Mouse (Mus musculus): ENCODE measurements at regions not wholly inside any gene's neighbourhood (a gene's known extent, or its start where the extent isn't known, plus 50 kb on each side); places are given as distances from the start of the nearest gene placed in this dataset.

GRCm38 (mm10) chr8:35280741-35281140 lies 484.8 kb upstream of the Gm19410 start:
- ATAC-seq (replicated peaks; ENCODE audit: low FRiP score, low TSS enrichment, poor library complexity, severe bottlenecking): no peak

GRCm38 (mm10) chr8:35283366-35283765 lies 482.2 kb upstream of the Gm19410 start:
- no peak for ATAC-seq (replicated peaks; ENCODE audit: low FRiP score, low TSS enrichment, poor library complexity, severe bottlenecking)

GRCm38 (mm10) chr8:35289018-35289417 lies 476.6 kb upstream of the Gm19410 start:
- ATAC-seq (replicated peaks; ENCODE audit: low FRiP score, low TSS enrichment, poor library complexity, severe bottlenecking): no peak

GRCm38 (mm10) chr8:35289967-35290366 lies 475.6 kb upstream of the Gm19410 start:
- no peak for ATAC-seq (replicated peaks; ENCODE audit: low FRiP score, low TSS enrichment, poor library complexity, severe bottlenecking)

GRCm38 (mm10) chr8:35293437-35294126 lies 472.0 kb upstream of the Gm19410 start:
- no peak for ATAC-seq (replicated peaks; ENCODE audit: low FRiP score, low TSS enrichment, poor library complexity, severe bottlenecking)

- no peak for ATAC-seq (replicated peaks; ENCODE audit: low FRiP score, low TSS enrichment, poor library complexity, severe bottlenecking)
These were observed 468.7 kb upstream of the Gm19410 start for GRCm38 (mm10) chr8:35296936-35297335.

GRCm38 (mm10) chr8:35299088-35299487 lies 466.5 kb upstream of the Gm19410 start:
- no peak for ATAC-seq (replicated peaks; ENCODE audit: low FRiP score, low TSS enrichment, poor library complexity, severe bottlenecking)

GRCm38 (mm10) chr8:35300359-35300758 lies 465.2 kb upstream of the Gm19410 start:
- no peak for ATAC-seq (replicated peaks; ENCODE audit: low FRiP score, low TSS enrichment, poor library complexity, severe bottlenecking)

GRCm38 (mm10) chr8:35300881-35301521 lies 464.6 kb upstream of the Gm19410 start:
- ATAC-seq (replicated peaks; ENCODE audit: low FRiP score, low TSS enrichment, poor library complexity, severe bottlenecking): no peak

GRCm38 (mm10) chr8:35302856-35303255 lies 462.7 kb upstream of the Gm19410 start:
- no peak for ATAC-seq (replicated peaks; ENCODE audit: low FRiP score, low TSS enrichment, poor library complexity, severe bottlenecking)

- no peak for ATAC-seq (replicated peaks; ENCODE audit: low FRiP score, low TSS enrichment, poor library complexity, severe bottlenecking)
These were observed 444.2 kb upstream of the Gm19410 start for GRCm38 (mm10) chr8:35321270-35321865.

GRCm38 (mm10) chr8:35323180-35323975 lies 442.2 kb upstream of the Gm19410 start:
- no peak for ATAC-seq (replicated peaks; ENCODE audit: low FRiP score, low TSS enrichment, poor library complexity, severe bottlenecking)

Measured in megakaryocyte-erythroid progenitor cell, adult 5-6 weeks (primary cell).